ENCODE assay signal across 8 mouse cellular contexts in genomic region chr13:62129432-62130171, GRCm38 (mm10). TPM values are rescaled to one million over a fixed set of nuclear protein-coding genes. Genes with fewer than 3 reads are reported as not detected.
DNase-seq lines count a peak whose midpoint lies in the region; ATAC-seq lines count a peak whose summit lies in the region.
"Not testable (repeated sequence)": the region's sequence is repeated elsewhere in the genome, so short reads cannot be mapped to it uniquely, and the experiment has no call there.

TSS of gene Zfp808 (plus strand) at chr13:62129886.

- peak; percentile 95 for ATAC-seq in hindbrain, embryonic 13.5 days (ENCODE audit: low FRiP score)
- peak; percentile 88 for ATAC-seq in lung, embryonic 16.5 days (ENCODE audit: low read depth)

- not testable (repeated sequence) for H3K4me1 ChIP-seq in hindbrain, embryonic 13.5 days (replicated peaks); lung, embryonic 16.5 days (replicated peaks; ENCODE audit: control insufficient read depth, insufficient read depth, low read length)

- WGBS in hindbrain, embryonic 13.5 days: 8% methylated on average over 21 of the region's 21 CpGs
- WGBS in lung, embryonic 16.5 days: 1% methylated on average over 19 of the region's 21 CpGs

- H3K27ac ChIP-seq in hindbrain, embryonic 13.5 days: peak within 1 kb of the TSS; percentile 55; the same call in 1 of the 2 replicates
- H3K27ac ChIP-seq in lung, embryonic 16.5 days (ENCODE audit: low read length): peak within 1 kb of the TSS; percentile 46; the same call in 1 of the 2 replicates

- H3K27me3 ChIP-seq in hindbrain, embryonic 13.5 days; lung, embryonic 16.5 days (ENCODE audit: control insufficient read depth, insufficient read depth, low read depth, low read length): not testable (repeated sequence)

- H3K9me3 ChIP-seq in hindbrain, embryonic 13.5 days; lung, embryonic 16.5 days (ENCODE audit: control insufficient read depth, low read length): not testable (repeated sequence)

- DNase-seq in NIH3T3 (ENCODE audit: low read depth): peak; percentile 65
- peak; percentile 16 to 32 for DNase-seq in cerebellum, postnatal 14 days
- peak; percentile 11 to 28 for DNase-seq in frontal cortex, postnatal 14 days (ENCODE audit: low spot score in 2 of 2)
- DNase-seq in layer of hippocampus, postnatal 10 days (ENCODE audit: low spot score in 2 of 2): peak; percentile 17 to 54
- DNase-seq in ovary, adult 18-20 months (ENCODE audit: low spot score): peak; percentile 43
- peak; percentile 67 for DNase-seq in thymus, postnatal 0 days (ENCODE audit: low spot score)

- H3K36me3 ChIP-seq in hindbrain, embryonic 13.5 days; lung, embryonic 16.5 days (ENCODE audit: control insufficient read depth, insufficient read depth, low read length): not testable (repeated sequence)

- peak within 1 kb of the TSS; percentile 74 for H3K9ac ChIP-seq in hindbrain, embryonic 13.5 days
- peak within 1 kb of the TSS; percentile 76 for H3K9ac ChIP-seq in lung, embryonic 16.5 days (ENCODE audit: low read length)

- H3K4me2 ChIP-seq in hindbrain, embryonic 13.5 days: peak within 1 kb of the TSS; percentile 56
- H3K4me2 ChIP-seq in lung, embryonic 16.5 days (ENCODE audit: low read depth, low read length): peak within 1 kb of the TSS; percentile 49

- H3K4me3 ChIP-seq in hindbrain, embryonic 13.5 days: peak within 1 kb of the TSS; percentile 62
- H3K4me3 ChIP-seq in lung, embryonic 16.5 days (ENCODE audit: low read length): peak within 1 kb of the TSS; percentile 69

RNA-seq across cellular contexts. Expression of gene Zfp808, which starts in this region (rescaled TPM):
- polyA plus RNA-seq in hindbrain, embryonic 13.5 days (2015; fragmentation: Nextera tagmentation; extraction: Ambion mirVana): 6.5 and 6.9 TPM in 2 replicates
- total RNA-seq in layer of hippocampus, postnatal 10 days (2021): 1 to 10 TPM; 4.6 to 5.6 TPM
- 12.8 TPM in 2 replicates for polyA plus RNA-seq in lung, embryonic 16.5 days (2015; fragmentation: Nextera tagmentation; extraction: Ambion mirVana)
- polyA plus RNA-seq in thymus, postnatal 0 days (2015; fragmentation: Nextera tagmentation; extraction: Ambion mirVana): 6.3 and 6.6 TPM in 2 replicates

Comparison
In these comparisons a context has a peak if more than half of its experiments do, and no peak if none do; other contexts are left out.
1. Peak in every context shown above with its lines: DNase-seq, ATAC-seq, H3K4me3 ChIP-seq and H3K27ac ChIP-seq.